Mouse (Mus musculus): ENCODE results near the gene Swsap1. TPM values are rescaled to one million over a fixed set of nuclear protein-coding genes. Genes with fewer than 3 reads are reported as not detected.

Gene Swsap1
- polyA plus RNA-seq, 1 experiment: 0.37 TPM

DNA sequence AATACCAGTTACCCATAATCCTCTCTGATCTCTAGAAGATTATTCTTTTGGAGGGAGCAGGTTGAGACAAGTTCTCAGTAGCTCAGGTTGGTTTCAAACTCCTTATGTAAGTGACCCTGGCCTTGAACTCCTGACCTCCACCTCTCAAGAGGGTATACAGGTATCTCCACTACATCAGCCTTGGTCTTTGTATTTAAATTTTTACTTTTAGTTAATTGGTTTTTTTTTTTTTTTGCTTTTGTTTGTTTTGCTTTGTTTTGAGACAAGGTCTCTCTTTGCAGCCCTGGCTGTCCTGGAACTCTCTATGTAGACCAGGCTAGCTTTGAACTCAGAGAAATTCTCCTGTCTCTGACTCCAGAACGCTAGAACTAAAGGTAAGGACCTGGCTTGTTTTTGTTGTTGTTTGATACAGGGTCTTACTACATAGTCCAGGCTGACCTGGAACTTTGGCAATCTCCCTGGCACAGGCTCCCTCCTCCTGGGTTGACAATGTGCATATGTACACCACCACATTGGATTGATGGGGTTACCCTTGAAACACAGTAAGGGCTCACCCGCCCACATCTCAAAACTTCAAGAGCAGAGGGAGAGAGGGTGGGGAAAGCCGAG is 32.0 kb upstream of the Swsap1 start:
- H3K27me3 ChIP-seq (ENCODE audit: control insufficient read depth): peaks cover 5% of the 10 kb centered on the region
- no peak for TF ChIP-seq TAL1 (IDR thresholded peaks at IDR 0.05; ENCODE audit: low read length)
- TF ChIP-seq GATA1 (IDR thresholded peaks at IDR 0.05; ENCODE audit: low read length): no peak
- H3K4me3 ChIP-seq (replicated peaks): no peak overlapping the region
- peaks cover 8% of the 10 kb centered on the region for H3K9me3 ChIP-seq (ENCODE audit: control insufficient read depth, low read length)
- H3K36me3 ChIP-seq (ENCODE audit: control insufficient read depth): peaks cover 5% of the 10 kb centered on the region
- peaks cover 26% of the 10 kb centered on the region for H3K4me1 ChIP-seq (ENCODE audit: control insufficient read depth)

DNA sequence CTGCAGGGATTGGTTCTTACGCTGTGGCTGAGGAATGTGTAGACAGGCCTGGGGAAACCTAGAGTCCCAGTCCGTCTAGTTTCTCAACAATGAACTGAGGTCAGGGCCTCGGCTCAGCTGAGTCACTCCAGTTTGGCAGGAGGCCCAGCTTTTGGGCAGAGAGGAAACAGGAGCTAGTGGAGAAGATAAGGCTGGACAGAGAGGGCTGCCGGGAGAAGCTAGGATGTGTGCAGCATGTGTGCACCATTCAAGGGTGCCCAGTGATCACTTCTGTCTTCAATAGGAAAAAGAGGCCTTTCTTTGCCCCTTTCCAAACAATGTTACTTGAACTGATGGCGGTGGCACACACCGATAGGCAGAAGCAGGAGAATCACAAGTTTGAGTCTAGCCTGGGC is 31.5 kb upstream of the Swsap1 start:
- Histone ChIP-seq H3K4me1 (ENCODE audit: control insufficient read depth) (peaks cover 23% of the 10 kb centered on the region), H3K36me3 (ENCODE audit: control insufficient read depth) (peaks cover 5% of the 10 kb centered on the region), H3K9me3 (ENCODE audit: control insufficient read depth, low read length) (peaks cover 8% of the 10 kb centered on the region), H3K27me3 (ENCODE audit: control insufficient read depth) (peaks cover 5% of the 10 kb centered on the region), H3K4me3 (replicated peaks) (no peak overlapping the region)
- TF ChIP-seq GATA1 (IDR thresholded peaks at IDR 0.05; ENCODE audit: low read length) (no peak), TAL1 (IDR thresholded peaks at IDR 0.05; ENCODE audit: low read length) (no peak)

DNA sequence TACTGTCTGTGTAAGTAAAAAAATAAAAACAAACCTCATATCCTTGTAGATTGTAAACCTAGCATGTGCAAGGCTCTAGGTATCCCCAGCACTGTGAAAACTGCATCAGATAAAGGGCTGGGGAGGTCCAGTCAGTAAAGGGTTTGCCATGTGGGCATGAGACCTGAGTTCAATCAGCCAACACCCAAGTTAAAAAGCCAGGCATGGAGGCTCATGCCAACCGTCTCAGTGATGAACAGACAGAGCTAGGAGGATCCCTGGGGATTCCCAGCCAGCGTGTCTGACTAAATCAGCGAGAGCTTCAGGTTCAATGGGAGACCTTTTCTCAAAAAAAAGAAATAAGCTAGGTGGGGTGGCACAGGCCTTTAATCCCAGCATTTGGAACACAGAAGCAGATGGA is 30.5 kb upstream of the Swsap1 start:
- no peak for TF ChIP-seq GATA1 (IDR thresholded peaks at IDR 0.05; ENCODE audit: low read length)
- no peak for TF ChIP-seq TAL1 (IDR thresholded peaks at IDR 0.05; ENCODE audit: low read length)
- H3K4me3 ChIP-seq (replicated peaks): no peak overlapping the region
- H3K9me3 ChIP-seq (ENCODE audit: control insufficient read depth, low read length): peaks cover 8% of the 10 kb centered on the region
- peaks cover 5% of the 10 kb centered on the region for H3K36me3 ChIP-seq (ENCODE audit: control insufficient read depth)
- peaks cover 23% of the 10 kb centered on the region for H3K4me1 ChIP-seq (ENCODE audit: control insufficient read depth)
- H3K27me3 ChIP-seq (ENCODE audit: control insufficient read depth): peaks cover 5% of the 10 kb centered on the region

DNA sequence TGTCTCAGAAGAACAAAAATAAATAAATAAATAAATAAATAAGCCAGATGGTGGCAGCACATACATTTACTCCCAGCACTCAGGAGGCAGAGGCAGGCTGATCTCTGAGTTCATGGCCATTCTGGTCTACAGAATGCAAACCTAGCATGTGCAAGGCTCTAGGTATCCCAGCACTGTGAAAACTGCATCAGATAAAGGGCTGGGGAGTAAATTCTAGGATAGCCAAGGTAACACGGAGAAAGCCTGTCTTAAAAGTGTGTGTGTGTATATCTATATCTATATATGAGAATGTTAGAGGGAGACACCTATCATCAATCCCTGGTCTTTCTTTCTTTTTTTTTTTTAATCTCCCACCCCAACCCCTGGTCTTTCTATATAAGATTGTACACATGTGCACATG is 30.0 kb upstream of the Swsap1 start:
- Histone ChIP-seq H3K9me3 (ENCODE audit: control insufficient read depth, low read length) (peaks cover 8% of the 10 kb centered on the region), H3K36me3 (ENCODE audit: control insufficient read depth) (peaks cover 5% of the 10 kb centered on the region), H3K4me3 (replicated peaks) (no peak overlapping the region), H3K4me1 (ENCODE audit: control insufficient read depth) (peaks cover 23% of the 10 kb centered on the region), H3K27me3 (ENCODE audit: control insufficient read depth) (peaks cover 5% of the 10 kb centered on the region)
- no peak for TF ChIP-seq TAL1 (IDR thresholded peaks at IDR 0.05; ENCODE audit: low read length)
- TF ChIP-seq GATA1 (IDR thresholded peaks at IDR 0.05; ENCODE audit: low read length): no peak

DNA sequence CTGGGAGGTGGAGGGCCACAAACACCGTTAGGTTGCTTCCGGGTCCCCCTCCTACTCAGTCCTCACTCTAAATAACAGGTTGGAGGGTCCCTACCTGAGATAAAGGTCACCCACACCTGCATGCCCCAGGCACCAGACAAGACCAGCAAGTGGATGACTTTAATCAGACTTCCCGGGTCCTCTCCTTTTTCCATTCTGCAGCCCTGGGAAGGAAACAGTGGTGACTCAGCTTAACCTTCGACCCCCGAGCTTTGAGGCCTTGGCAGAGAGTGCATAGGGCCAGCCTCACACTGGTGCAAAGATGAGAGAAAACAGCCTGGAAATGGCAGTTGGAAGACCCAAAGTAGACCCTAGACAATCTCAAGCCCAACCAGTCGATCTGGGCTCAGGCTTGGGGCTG is 29.4 kb upstream of the Swsap1 start:
- Histone ChIP-seq H3K4me3 (replicated peaks) (no peak overlapping the region), H3K4me1 (ENCODE audit: control insufficient read depth) (peaks cover 23% of the 10 kb centered on the region), H3K27me3 (ENCODE audit: control insufficient read depth) (peaks cover 5% of the 10 kb centered on the region), H3K36me3 (ENCODE audit: control insufficient read depth) (peaks cover 5% of the 10 kb centered on the region), H3K9me3 (ENCODE audit: control insufficient read depth, low read length) (peaks cover 8% of the 10 kb centered on the region)
- no peak for TF ChIP-seq GATA1 (IDR thresholded peaks at IDR 0.05; ENCODE audit: low read length)
- no peak for TF ChIP-seq TAL1 (IDR thresholded peaks at IDR 0.05; ENCODE audit: low read length)

DNA sequence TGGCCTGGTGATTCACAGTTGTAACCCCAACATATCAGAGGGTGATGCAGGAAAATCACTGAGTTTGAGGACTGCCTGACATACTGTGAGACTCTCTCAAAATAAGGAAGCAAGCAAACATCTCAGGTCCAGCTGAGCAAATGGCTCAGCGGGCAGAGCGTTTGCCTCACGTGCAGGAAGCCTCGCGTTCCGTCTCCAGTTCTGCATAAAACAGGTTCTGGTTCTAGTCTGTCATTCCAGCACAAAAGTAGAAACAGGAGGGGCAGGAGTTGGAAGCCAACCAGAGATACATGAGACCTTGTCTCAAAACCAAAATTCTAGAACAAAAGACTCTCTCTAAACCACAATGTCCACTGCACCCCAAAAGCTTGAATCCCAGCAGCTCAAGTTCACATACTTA is 28.8 kb upstream of the Swsap1 start:
- peaks cover 5% of the 10 kb centered on the region for H3K27me3 ChIP-seq (ENCODE audit: control insufficient read depth)
- peaks cover 5% of the 10 kb centered on the region for H3K9me3 ChIP-seq (ENCODE audit: control insufficient read depth, low read length)
- TF ChIP-seq TAL1 (IDR thresholded peaks at IDR 0.05; ENCODE audit: low read length) (no peak), GATA1 (IDR thresholded peaks at IDR 0.05; ENCODE audit: low read length) (no peak)
- H3K4me1 ChIP-seq (ENCODE audit: control insufficient read depth): peaks cover 23% of the 10 kb centered on the region
- H3K36me3 ChIP-seq (ENCODE audit: control insufficient read depth): peaks cover 2% of the 10 kb centered on the region
- peak overlapping the region; percentile 44 for H3K4me3 ChIP-seq (replicated peaks)

DNA sequence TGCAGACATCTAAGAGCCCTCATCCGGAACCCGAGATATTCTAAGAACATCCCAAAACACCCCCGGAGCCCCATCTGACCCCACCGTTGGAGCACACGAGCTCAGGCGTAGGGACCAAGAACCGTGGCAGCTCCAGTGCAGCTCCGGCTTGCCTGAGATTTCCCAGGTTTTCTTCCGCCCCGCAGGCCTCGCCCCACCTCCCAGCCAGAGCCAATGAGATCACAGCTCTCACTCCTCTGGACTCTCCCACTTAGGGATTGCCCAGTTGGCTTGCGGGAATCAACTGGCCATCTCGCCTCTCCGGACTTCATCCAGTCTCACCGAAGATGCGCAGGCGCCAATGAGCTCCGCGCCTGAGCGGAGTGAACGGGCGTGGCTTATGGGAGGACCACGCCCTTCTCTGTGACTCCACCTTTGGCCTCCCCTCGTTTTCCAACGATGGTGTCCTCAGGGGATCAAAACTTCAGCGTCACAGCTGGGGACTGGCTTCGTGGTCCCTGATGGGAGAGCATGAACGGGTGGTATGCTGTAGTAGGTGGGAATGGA is 28.3 kb upstream of the Swsap1 start, which contains the start of the genes Ccdc159 and Tmem205:
Ccdc159 (plus strand) TSS at position 264 of the 546 bp plus-strand sequence.
Tmem205 (minus strand) TSS at position 349 of the 546 bp plus-strand sequence.
- TF ChIP-seq TAL1 (IDR thresholded peaks at IDR 0.05; ENCODE audit: low read length): no peak
- no peak for TF ChIP-seq GATA1 (IDR thresholded peaks at IDR 0.05; ENCODE audit: low read length)
- Histone ChIP-seq H3K36me3 (ENCODE audit: control insufficient read depth) (no peaks in the 10 kb centered on the region; the same call in 1 of the 2 replicates), H3K27me3 (ENCODE audit: control insufficient read depth) (peaks cover 5% of the 10 kb centered on the region), H3K4me3 (replicated peaks) (peak within 1 kb of the TSS; percentile 44), H3K9me3 (ENCODE audit: control insufficient read depth, low read length) (peaks cover 2% of the 10 kb centered on the region; the same call in 1 of the 2 replicates), H3K4me1 (ENCODE audit: control insufficient read depth) (peaks cover 23% of the 10 kb centered on the region)

DNA sequence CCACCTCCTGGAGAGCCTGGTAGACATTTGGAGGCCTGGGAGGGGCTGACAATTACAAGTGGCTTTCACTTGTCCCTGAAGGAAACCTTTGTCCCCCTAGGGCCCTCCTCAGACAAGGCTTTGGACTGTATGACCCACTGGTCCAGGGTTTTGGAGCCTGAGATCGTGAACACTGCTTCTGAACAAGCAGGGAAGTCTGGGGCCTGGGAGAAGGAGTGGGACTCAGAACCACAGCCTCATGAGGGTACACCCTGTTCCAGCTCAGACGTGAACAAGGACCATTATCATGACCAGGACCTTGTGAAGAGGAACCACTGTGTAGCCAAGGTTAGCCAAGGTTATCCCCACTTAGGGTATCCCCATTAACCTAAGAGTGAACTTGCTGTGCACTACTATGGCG is 26.3 kb upstream of the Swsap1 start:
- Histone ChIP-seq H3K27me3 (ENCODE audit: control insufficient read depth) (peaks cover 14% of the 10 kb centered on the region), H3K36me3 (ENCODE audit: control insufficient read depth) (no peaks in the 10 kb centered on the region; the same call in 1 of the 2 replicates), H3K4me3 (replicated peaks) (no peak overlapping the region), H3K9me3 (ENCODE audit: control insufficient read depth, low read length) (no peaks in the 10 kb centered on the region), H3K4me1 (ENCODE audit: control insufficient read depth) (peaks cover 26% of the 10 kb centered on the region)
- TF ChIP-seq GATA1 (IDR thresholded peaks at IDR 0.05; ENCODE audit: low read length): no peak
- TF ChIP-seq TAL1 (IDR thresholded peaks at IDR 0.05; ENCODE audit: low read length): no peak

DNA sequence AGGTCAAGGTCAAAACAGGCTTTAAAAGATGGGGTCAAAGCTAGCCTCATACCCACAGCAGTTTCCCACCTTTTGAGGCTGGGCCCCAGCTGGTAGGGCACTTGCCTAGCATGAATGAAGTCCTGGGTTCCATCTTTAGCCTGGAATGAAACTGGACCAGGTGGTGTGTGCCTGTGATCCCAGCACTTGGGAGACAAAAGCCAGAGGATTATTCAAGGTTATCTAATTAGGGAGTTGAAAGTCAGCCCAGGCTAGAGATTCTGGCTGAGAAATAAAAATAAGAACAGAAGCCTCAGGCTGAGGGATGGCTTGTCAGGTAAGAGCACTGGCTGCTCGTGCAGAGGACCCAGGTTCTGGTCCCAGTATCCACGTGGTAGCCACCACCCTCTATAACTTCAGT is 23.5 kb upstream of the Swsap1 start:
- TF ChIP-seq GATA1 (IDR thresholded peaks at IDR 0.05; ENCODE audit: low read length) (no peak), TAL1 (IDR thresholded peaks at IDR 0.05; ENCODE audit: low read length) (no peak)
- peaks cover 27% of the 10 kb centered on the region for H3K4me1 ChIP-seq (ENCODE audit: control insufficient read depth)
- H3K9me3 ChIP-seq (ENCODE audit: control insufficient read depth, low read length): no peaks in the 10 kb centered on the region
- peaks cover 30% of the 10 kb centered on the region for H3K27me3 ChIP-seq (ENCODE audit: control insufficient read depth)
- no peaks in the 10 kb centered on the region for H3K36me3 ChIP-seq (ENCODE audit: control insufficient read depth)
- H3K4me3 ChIP-seq (replicated peaks): no peak overlapping the region
